Mouse (Mus musculus): Measurements from ENCODE around the gene Plin3.

Gene Plin3

DNA sequence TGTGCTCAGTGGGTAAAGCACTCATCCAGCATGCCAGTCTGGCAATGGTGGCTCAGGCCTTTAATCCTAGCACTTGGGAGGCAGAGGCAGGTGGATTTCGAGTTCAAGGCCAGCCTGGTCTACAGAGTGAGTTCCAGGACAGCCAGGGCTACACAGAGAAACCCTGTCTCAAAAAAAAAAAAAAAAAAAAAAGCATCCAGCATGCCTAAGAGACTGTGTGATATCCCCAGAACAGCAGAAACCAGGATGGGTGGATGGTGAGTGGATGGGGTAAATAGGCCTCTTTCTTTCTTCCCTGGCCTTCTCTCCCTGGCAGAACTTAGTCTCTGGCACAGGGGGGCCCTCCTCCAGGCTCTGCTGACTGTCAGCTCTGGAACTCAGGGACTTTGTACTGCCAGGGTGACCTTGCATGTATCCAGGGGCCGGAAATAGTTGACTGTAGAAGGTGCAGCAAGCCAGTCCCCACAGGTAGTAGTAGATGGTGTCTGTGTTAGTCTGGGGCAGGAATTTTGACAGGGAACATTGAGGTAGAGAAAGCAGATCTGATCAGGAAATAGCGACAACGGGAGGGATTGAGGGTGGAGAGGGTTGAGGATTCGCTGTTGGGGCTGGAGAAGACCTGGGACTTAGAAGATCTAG, 16.7 kb downstream of the Plin3 start:
- in situ Hi-C loops (cut with MseI, MboI), result no loop called here

DNA sequence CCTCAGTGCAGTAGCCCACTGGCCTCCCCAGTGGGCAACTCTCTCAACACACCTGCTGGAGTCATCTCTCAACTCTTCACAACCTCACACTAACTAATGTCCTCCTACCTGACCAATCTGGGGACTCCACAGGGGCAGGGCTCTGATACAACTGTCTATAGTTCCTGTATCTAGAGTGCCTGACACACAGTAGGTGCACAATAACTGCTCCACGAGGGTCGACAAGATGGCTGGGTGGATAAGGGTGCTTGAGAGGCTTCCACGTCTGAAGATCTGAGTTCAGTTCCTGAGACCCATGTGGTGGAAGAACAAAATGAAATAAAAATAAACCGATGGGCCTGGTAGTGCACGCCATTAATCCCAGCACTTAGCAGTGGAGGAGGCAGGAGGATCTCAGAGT, 18.7 kb downstream of the Plin3 start:
- in situ Hi-C loops (cut with MseI, MboI), result no loop called here

DNA sequence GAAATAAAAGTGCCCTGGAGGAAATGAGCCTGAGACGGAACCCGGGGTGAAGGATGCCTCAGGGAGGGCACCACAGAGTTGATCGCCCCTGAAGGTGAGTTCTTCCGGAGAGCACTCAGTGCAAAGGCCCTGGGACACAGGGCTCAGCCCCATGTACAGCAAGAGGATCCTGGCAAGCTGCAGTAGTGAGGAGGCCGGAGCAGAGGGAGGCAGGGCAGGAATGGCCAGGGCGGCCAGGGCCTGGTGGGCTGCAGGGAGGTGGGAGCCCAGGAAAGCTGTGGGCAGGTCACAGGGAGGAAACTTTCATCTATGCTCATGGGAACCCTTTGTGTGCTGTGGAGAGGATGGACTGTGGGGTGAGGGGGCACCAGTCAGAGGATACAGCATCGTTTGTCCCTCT, 19.2 kb downstream of the Plin3 start:
- in situ Hi-C loops (cut with MseI, MboI), result no loop called here

DNA sequence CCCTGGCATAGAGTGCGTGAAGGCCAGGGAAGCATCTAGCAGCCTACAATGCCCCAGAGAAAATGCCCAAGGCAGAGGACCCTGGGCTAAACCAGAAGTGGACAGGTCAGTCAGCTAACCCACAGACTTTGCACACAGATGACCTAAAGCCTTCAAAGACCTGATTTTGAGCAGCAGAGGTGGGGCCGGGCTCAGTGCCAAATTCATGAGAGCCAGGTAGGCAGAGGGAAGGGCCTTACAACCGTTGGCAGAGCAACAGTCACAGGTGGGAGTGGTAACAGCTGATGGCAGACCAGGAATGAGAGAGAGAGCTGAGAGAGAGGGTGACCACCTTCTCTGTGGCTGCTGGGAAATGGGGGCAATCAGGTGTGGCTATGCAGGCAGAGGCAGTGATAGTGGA, 20.0 kb downstream of the Plin3 start:
- in situ Hi-C loops (cut with MseI, MboI), result no loop called here

DNA sequence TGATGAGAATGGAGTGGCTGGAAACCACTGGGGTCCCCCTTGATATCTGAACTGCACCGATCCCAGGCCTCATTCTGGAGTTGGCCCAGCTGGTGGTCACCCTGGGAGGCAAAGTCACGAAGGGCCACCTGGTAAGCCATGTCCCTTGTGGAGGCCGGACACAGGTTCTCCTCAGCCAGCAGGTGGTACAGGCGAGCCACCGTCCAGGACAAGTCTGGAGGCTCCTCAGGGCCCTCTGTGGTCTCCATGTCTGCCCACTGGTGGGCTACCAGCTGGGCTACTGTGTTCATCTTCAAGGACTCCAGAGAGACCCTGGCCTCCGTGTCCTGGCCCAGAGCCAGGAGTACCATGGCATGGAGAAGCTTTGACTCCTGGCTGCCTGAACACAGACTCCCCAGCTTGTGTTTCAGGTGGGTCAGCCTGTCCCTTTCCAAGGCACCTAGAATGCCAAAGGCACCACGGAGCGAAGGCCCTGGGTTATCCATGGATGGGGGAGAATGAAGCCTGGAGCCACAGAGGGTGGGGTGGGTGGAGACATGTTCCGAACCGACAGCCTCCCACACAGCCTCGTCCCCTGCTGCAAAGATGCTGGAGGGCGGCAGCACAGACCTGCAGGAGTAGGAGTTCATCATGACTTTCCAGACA, 20.9 kb downstream of the Plin3 start:
- in situ Hi-C loops (cut with MseI, MboI), result no loop called here

DNA sequence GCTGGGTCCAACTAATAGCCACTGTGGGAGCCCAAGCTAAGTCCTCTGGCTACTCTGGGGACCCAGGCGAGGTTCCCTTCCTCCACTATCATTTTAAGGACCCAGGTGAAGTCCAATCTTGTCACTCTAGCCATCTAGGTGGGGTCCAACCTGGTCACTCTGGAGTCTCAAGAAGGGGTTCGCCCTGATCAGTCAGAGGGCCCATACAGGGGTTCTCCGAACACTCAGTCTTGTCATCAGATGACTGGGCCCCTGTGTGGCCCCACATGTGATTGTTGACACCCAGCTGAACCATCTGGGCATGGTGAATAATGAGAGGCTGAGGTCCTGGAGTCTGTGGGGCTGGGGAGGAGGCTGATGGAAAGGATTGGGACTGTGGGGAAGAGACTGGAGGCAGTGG, 22.9 kb downstream of the Plin3 start:
- in situ Hi-C loops (cut with MseI, MboI), result no loop called here

DNA sequence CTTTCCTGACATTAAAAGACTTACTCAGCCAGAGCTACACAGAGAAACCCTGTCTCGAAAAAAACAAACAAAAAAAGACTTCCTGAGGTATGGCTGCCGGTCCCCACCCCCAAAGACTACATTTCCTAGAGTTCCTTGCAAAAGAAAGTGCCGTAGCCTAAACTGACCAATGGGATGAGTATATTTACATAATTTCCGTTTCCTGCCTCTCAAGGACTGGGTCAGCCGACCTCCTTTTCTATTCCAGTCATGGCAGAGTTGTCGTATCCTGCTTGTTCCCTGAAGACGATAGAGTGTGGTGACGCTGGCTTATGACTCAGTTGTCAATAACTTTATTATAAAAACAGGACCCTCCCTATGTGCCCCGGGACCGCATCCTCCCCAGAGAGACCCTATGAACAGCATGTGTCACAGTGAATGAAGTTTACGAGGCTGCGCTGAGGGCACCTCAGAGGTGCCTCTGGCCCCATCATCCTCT, 23.5 kb downstream of the Plin3 start:
- in situ Hi-C loops (cut with MseI, MboI), result no loop called here

DNA sequence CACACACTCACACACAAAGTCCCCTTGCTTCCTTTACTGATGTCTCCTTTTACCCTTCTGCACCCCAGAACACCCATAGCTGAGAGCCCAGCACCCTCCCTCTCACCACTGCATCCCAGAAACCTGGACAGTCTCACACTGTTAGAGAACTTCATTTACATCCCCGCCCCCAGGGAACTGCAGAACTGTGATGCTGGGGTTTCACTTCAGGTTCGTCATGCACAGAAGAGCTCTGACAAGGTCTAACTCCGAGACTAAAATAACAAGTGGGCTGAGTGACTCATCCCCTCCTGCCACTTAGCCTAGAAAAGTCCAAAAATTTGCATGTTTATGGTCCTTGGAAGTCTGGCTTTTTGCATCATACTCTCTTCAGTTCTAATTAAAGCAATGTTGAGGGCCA, 26.4 kb downstream of the Plin3 start:
- in situ Hi-C loops (cut with MseI, MboI), result no loop called here

DNA sequence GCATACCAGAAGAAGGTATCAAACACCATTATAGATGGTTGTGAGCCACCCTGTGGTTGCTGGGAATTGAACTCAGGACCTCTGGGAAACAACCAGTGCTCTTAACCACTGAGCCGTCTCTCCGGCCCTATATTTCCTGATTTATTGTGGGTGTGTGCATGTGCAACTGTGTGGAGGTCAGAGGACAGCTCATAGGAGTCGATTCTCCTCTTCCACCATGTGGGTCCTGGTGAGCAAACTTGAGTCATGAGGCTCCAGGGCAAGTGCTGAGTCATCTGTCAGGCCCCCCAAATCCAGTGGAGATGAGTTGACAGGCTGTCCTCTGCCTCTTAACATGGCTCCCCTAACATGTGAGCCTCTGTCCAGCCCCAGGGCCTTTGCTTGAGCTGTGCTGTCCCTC, 26.8 kb downstream of the Plin3 start:
- in situ Hi-C loops (cut with MseI, MboI), result no loop called here

DNA sequence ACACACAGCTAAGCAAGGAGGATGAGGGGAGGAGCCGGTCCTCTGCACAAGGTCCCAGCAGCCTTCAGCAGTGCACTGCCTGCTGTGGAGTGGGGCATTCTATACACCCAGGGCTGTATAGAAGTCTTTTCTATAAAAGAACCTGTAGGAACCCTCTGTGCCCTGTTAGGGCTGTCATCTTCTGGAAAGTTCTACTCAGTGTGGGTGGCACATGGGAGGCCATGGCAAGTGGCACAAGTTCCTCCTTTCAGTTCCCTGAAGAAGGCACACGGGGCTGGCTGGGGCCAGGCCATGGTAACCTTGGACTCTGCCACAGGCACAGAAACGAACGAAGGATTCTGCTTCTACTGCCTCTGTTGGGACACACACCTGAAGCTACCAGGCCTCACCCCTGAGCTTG, 27.7 kb downstream of the Plin3 start:
- in situ Hi-C loops (cut with MseI, MboI), result no loop called here

DNA sequence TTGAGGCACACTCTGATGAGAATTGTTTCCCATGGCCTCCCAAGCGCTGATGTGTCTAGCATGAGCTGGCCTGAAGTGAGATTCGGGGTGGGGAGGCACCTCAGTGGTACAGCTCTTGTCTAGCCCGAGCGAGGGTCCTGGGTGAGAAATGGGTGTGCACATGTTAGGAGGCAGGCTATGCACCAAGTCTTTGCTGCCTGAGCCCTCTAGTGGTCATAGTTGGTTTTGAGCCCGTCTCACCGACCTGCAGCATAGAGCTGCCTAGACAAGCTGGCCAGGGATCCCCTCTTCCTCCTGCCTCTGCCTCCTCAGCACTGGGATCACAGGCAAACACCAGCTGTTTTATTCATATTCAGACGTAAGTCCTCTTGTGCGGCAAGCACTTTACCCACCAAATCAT, 28.7 kb downstream of the Plin3 start:
- in situ Hi-C loops (cut with MseI, MboI), result no loop called here

DNA sequence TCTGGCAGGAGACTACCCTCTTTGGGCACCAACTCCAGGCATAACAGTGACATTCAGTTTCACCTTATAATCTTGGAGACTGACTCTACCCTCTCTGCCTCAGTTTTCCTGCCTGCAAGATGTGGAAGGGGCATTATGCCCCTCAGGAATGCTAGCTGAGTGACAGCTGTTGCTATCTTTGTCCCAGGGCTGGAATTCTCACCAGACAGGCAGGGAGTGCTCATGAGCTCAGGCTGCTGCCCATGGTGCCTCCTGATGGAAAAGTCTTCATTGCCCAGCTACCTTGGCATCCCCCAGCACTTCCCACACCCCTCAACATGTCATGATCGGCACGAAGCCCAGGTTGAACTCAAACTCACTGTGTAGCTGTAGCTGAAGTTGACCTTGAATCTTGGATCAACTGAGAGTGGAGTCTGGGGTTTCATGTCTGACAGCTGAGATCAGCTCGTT, 30.0 kb downstream of the Plin3 start:
- in situ Hi-C loops (cut with MseI, MboI), result no loop called here

DNA sequence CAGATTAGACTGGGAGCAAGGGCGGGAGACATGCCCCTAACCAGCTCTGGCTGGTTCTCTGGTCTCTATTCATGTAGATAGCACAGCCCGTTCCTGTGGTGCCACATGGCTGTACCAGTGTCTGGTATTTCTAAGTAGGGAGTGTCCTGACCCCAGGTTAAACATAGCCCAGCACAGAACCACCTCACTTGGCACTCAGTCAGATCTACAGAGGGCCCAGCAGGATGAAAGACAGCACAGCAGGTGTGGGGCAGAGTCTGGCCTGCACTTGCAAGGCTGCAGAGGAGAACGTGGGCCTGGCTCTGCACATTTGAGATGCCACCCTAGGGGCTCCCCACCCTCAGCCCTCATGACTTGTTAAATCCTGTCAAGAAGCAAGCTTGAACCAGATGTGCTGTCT, 31.5 kb downstream of the Plin3 start:
- in situ Hi-C loops (cut with MseI, MboI), result no loop called here

DNA sequence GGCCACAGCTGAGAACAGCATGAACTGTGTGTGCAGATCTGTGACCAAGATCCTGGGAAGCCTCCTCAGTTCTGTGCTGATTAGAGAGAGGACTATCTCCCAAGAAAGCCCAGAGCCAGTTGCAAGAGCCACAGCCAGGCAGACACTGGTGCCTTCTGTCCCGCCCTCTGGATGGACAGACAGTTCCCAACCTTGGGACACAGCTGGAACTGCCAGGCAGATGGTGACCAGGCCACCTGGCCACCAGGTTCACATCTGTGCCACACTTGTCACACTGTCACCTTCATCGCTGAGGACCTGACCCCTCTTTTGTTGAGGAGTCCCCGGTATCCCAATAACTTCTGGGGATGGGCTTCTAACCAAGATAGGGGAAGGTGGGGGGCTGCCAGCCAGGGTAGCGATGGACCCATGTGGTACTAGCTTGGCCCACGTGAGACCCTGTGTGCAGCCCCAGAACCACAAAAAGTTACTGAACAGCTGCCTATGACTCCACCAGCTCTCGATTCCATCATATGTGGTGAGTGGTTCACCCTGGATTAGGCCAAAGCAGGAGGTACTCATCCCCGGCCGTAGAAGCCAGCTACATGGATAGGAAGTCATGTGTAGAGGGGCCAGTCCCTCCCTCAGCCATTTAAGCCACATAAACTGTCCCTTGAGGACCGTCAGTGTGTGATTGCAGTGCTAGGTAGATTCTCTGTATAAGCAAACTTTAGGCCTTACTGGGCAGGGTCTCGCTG, 33.2 kb downstream of the Plin3 start:
- in situ Hi-C loops (cut with MseI, MboI), result loop anchor here in 1 of 2 experiments (10.0 kb wide), 1 partner anchor 65 kb away; no protein-coding TSS in a partner anchor

DNA sequence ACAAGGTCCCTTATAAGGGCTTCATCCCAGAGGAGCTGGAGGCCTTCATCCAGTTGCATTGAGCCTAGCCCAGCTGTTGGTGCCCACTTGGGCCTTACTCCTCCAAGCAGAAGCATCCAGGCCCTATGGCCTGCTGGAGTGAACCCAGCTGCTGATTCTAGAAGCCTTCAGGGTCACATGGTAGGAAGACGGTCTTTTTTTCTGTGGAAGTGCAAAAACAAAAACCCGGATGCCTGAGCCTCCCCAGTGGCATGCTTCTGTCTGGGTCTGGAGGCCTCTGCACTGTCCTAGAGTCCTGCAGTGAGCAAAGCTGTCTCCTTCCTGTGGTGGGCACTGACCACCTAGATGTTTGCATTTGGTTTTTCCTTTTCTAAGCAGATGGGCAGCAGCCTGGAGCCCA, 33.9 kb downstream of the Plin3 start:
- in situ Hi-C loops (cut with MseI, MboI), result loop anchor here in 1 of 2 experiments (10.0 kb wide), 1 partner anchor 64 kb away; no protein-coding TSS in a partner anchor

DNA sequence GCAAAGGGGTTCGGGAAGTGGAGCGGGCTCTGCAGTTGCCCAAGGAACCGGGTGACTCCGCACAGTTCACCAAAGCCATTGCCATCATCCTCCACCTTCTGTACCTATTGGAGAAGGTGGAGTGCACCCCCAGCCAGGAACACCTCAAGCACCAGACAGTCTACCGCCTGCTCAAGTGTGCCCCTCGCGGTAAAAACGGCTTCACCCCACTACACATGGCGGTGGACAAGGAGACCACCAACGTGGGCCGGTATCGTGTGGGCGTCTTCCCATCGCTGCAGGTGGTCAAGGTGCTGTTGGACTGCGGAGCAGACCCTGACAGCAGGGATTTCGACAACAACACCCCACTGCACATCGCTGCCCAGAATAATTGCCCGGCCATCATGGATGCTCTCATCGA, 34.4 kb downstream of the Plin3 start:
- in situ Hi-C loops (cut with MseI, MboI), result loop anchor here in 1 of 2 experiments (10.0 kb wide), 1 partner anchor 63 kb away; no protein-coding TSS in a partner anchor

DNA sequence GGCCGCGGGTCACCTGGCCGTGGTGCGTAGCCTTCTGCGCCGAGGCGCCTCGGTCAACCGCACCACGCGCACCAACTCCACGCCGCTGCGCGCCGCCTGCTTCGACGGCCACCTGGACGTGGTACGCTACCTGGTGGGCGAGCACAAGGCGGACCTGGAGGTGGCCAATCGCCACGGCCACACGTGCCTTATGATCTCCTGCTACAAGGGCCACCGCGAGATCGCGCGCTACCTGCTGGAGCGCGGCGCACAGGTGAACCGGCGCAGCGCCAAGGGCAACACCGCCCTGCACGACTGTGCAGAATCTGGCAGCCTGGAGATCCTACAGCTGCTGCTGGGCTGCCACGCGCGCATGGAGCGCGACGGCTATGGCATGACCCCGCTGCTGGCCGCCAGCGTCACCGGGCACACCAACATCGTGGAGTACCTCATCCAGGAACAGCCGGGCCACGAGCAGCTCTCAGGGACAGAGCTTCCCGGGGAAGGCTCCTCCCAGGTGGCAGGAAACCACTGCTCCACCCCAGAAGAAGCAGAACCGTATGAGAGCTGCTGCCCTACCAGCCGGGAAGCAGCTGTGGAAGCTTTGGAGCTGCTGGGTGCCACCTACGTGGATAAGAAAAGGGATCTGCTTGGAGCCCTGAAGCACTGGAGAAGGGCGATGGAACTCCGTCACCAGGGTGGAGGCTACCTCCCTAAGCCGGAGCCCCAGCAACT, 35.3 kb downstream of the Plin3 start:
- in situ Hi-C loops (cut with MseI, MboI), result loop anchor here in 1 of 2 experiments (10.0 kb wide), 1 partner anchor 63 kb away; no protein-coding TSS in a partner anchor

DNA sequence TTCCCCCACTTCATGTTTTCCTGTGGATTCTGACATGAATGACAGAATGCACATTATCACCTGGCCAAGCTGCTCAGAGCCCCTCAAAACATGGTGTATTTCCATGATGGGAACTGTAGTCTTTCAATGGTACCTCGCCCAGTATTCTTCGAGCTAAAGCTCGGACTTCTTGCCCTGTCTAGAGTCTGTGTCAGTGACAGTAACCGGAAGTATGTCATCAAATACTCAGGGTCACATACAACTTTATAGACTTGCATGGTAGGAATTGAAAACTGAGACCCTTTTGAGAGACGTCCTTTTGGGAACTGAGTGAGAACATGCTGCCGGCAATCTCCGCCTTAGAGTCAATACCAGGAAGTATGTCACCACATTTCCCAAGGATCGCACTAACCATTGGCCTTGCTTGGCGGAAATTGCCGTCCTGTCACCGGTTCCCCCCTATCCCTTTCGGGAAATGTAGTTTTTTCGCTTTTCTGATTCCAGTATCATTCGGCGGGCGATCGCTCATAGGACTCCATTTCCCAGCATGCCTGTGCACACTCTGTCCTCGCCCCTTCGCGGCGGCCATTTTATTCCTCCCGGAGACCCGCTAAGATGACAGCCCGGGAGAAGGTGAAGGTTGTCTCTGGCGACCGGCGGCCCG, 36.3 kb downstream of the Plin3 start, which contains the start of gene Fem1a:
Fem1a (plus strand) TSS at position 572 of the 643 bp plus-strand sequence.
- in situ Hi-C loops (cut with MseI, MboI), result loop anchor here in 1 of 2 experiments (10.0 kb wide), 1 partner anchor 62 kb away; no protein-coding TSS in a partner anchor

DNA sequence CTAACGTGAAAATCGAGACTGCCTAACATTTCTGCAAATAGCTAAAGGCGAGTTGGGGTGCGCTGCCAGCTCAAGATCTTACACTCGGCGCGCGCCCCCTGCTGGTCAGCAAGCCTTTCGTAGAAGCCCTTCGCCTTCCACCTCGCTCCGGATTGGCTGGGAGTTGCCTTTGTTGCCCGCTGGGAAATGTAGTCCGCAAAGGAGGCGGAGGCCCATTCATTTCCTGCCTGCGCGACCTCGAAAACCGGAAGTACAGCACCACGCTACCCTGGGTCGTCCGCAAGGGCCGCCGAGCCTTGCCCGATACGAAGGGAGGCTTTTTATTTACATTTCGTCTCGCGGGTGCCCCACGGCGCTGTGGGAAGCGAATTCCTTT, 36.8 kb downstream of the Plin3 start:
- in situ Hi-C loops (cut with MseI, MboI), result loop anchor here in 1 of 2 experiments (10.0 kb wide), 1 partner anchor 61 kb away; no protein-coding TSS in a partner anchor

DNA sequence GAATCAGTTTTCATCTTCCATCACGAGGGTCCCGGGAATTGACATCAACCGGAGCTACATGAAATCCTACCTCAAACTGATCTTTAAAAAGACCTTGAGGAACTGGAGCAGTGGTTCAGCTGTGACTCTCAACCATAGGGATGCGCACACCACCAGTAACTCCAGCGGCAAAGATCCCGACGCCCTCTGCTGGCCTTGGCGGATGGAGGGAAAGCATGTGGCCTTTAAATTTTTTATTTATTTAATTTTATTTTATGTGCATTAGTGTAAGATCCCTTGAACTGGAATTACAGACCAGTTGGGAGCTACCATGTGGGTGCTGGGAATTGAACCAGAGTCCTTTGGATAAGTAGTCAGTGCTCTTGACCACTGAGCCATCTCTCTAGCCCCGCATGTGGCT, 37.2 kb downstream of the Plin3 start:
- in situ Hi-C loops (cut with MseI, MboI), result loop anchor here in 1 of 2 experiments (10.0 kb wide), 1 partner anchor 61 kb away; no protein-coding TSS in a partner anchor

DNA sequence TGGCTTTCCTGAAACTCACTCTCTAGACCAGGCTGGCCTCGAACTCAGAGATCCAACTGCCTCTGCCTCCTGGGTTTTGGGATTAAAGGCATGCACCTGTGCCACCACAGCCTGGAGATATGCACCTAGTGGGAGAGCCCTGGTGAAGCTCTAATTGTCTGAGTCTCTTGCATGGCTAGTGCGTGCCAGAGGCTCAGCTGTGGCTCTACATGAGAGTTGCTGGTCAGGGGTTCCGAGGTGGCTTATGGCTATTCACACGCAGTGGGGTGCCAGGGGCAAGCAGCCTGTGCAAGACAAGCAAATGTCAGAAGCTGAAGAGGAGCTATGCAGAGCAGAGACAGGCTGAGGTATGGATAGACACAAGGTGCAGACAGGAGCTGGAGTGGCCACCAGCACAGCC, 38.0 kb downstream of the Plin3 start:
- in situ Hi-C loops (cut with MseI, MboI), result loop anchor here in 1 of 2 experiments (10.0 kb wide), 1 partner anchor 60 kb away; no protein-coding TSS in a partner anchor

Measured in mouse trophoblast stem cell (cell line).